Mouse (Mus musculus) cerebellum, postnatal 4 days (tissue): ENCODE data around the gene Pla2g5.
"Not testable (repeated sequence)": the region's sequence is repeated elsewhere in the genome, so short reads cannot be mapped to it uniquely, and the experiment has no call there.

Experiments used
- DNase-seq, 2 experiments: peaks; one replicate each; pipeline ENCODE4 v3.0.0; 2022; ENCODE audit warnings: low spot score in 2 of 2, mixed read lengths in 1 of 2

Pla2g5 gene

GRCm38 (mm10) chr4:138857576-138857975 lies 5.7 kb downstream of the Pla2g5 start:
- no peak for DNase-seq

- peak in 1 of 2 experiments; percentile 76 for DNase-seq
These were observed 6.8 kb downstream of the Pla2g5 start for GRCm38 (mm10) chr4:138856491-138856890.

- no peak for DNase-seq
These were observed 8.1 kb downstream of the Pla2g5 start for GRCm38 (mm10) chr4:138855092-138855632.

GRCm38 (mm10) chr4:138852961-138853360 lies 10.3 kb downstream of the Pla2g5 start:
- no peak for DNase-seq

GRCm38 (mm10) chr4:138851463-138851862 lies 11.8 kb downstream of the Pla2g5 start:
- DNase-seq: peak; percentile 70 to 83

- peak in 1 of 2 experiments; percentile 71 for DNase-seq
These were observed 21.9 kb downstream of the Pla2g5 start for GRCm38 (mm10) chr4:138841386-138841785.

- DNase-seq: no peak
These were observed 22.6 kb downstream of the Pla2g5 start for GRCm38 (mm10) chr4:138840726-138841125.

- no peak for DNase-seq
These were observed 23.5 kb downstream of the Pla2g5 start for GRCm38 (mm10) chr4:138839806-138840205.

- no peak for DNase-seq
These were observed 36.1 kb downstream of the Pla2g5 start for GRCm38 (mm10) chr4:138827147-138827546.

- no peak for DNase-seq
These were observed 37.3 kb downstream of the Pla2g5 start for GRCm38 (mm10) chr4:138825751-138826567.

GRCm38 (mm10) chr4:138824660-138825059 lies 38.6 kb downstream of the Pla2g5 start:
- no peak for DNase-seq

GRCm38 (mm10) chr4:138824161-138824560 lies 39.1 kb downstream of the Pla2g5 start:
- DNase-seq: not testable (repeated sequence)

GRCm38 (mm10) chr4:138821036-138821435 lies 42.2 kb downstream of the Pla2g5 start:
- DNase-seq: no peak

- peak in 1 of 2 experiments; percentile 38 for DNase-seq
These were observed 44.2 kb downstream of the Pla2g5 start for GRCm38 (mm10) chr4:138819101-138819500.

- no peak for DNase-seq
These were observed 45.5 kb downstream of the Pla2g5 start for GRCm38 (mm10) chr4:138817736-138818135.

- DNase-seq: no peak
These were observed 47.1 kb downstream of the Pla2g5 start for GRCm38 (mm10) chr4:138816166-138816565.

GRCm38 (mm10) chr4:138806920-138807541 lies 56.3 kb downstream of the Pla2g5 start:
- DNase-seq: no peak

GRCm38 (mm10) chr4:138806160-138806559 lies 57.1 kb downstream of the Pla2g5 start:
- no peak for DNase-seq

- no peak for DNase-seq
These were observed 58.0 kb downstream of the Pla2g5 start for GRCm38 (mm10) chr4:138805248-138805647.

- no peak for DNase-seq
These were observed 60.4 kb downstream of the Pla2g5 start for GRCm38 (mm10) chr4:138802917-138803316.

GRCm38 (mm10) chr4:138801631-138802030 lies 61.7 kb downstream of the Pla2g5 start:
- no peak for DNase-seq

GRCm38 (mm10) chr4:138800134-138800744 lies 63.0 kb downstream of the Pla2g5 start:
- peak in 1 of 2 experiments; percentile 30 for DNase-seq
